Mouse (Mus musculus) embryonic facial prominence, embryonic 13.5 days (tissue): Measurements from ENCODE around the gene Tmbim1. TPM values are rescaled to one million over a fixed set of nuclear protein-coding genes. Genes with fewer than 3 reads are reported as not detected.
"Not testable (repeated sequence)": the region's sequence is repeated elsewhere in the genome, so short reads cannot be mapped to it uniquely, and the experiment has no call there.

ENCODE experiments used
- ATAC-seq: fragments of 200-750 bp; cut with Nextera tagmentation; 2 replicates; pipeline ENCODE4 v1.8.0; 2017; ENCODE audit warnings: low read depth; ENCODE audit not compliant: insufficient number of reproducible peaks, insufficient read depth, low FRiP score, low TSS enrichment
- H3K27ac ChIP-seq: fragments of 300-500 bp; sonication (generic); 2 replicates; pipeline ENCODE4 v1.5.1; 2015; ENCODE audit warnings: moderate library complexity, mild to moderate bottlenecking, inconsistent platforms
- H3K27me3 ChIP-seq: fragments of 300-500 bp; sonication (generic); 2 replicates; pipeline ENCODE4 v1.6.1; 2015; ENCODE audit warnings: mild to moderate bottlenecking, inconsistent platforms
- H3K36me3 ChIP-seq: fragments of 300-500 bp; sonication (generic); 2 replicates; pipeline ENCODE4 v1.6.1; 2015; ENCODE audit warnings: mild to moderate bottlenecking, inconsistent platforms
- H3K4me1 ChIP-seq: fragments of 300-500 bp; sonication (generic); 2 replicates; pipeline ENCODE4 v1.6.1; 2015; ENCODE audit warnings: inconsistent platforms
- H3K4me2 ChIP-seq: fragments of 300-500 bp; sonication (generic); 2 replicates; pipeline ENCODE4 v1.6.1; 2015; ENCODE audit warnings: moderate library complexity, mild to moderate bottlenecking, inconsistent platforms
- H3K4me3 ChIP-seq: fragments of 300-500 bp; sonication (generic); 2 replicates; pipeline ENCODE4 v1.5.1; 2015; ENCODE audit warnings: mild to moderate bottlenecking, inconsistent platforms
- H3K9ac ChIP-seq: fragments of 300-500 bp; sonication (generic); 2 replicates; pipeline ENCODE4 v1.6.1; 2015; ENCODE audit warnings: mild to moderate bottlenecking, inconsistent platforms
- H3K9me3 ChIP-seq: fragments of 300-500 bp; sonication (generic); 2 replicates; pipeline ENCODE4 v1.6.1; 2016; ENCODE audit warnings: inconsistent platforms
- WGBS: fragments of 180-500 bp; shearing (Covaris S2); methylation state at CpG from one replicate; pipeline ENCODE4 v1.1.7; 2015; ENCODE audit warnings: mixed read lengths; 5-methylcytosine and 5-hydroxymethylcytosine counted together
- polyA plus RNA-seq: library from polyadenylated mRNA; unstranded; fragments of >200 nt; fragmentation: Nextera tagmentation; extraction: Ambion mirVana; gene quantifications from 2 replicates; pipeline ENCODE4 v1.2.1, GENCODE M21; 2015

Tmbim1 gene
- polyA plus RNA-seq = 28.4 and 29.4 TPM in 2 replicates

GRCm38 (mm10) chr1:74305522-74305921 lies at the start of gene Tmbim1:
Gene Tmbim1, minus strand, starts transcription at chr1:74305622.
- no peak for ATAC-seq
- Histone ChIP-seq H3K27me3 (no peaks in the 10 kb centered on the region), H3K9me3 (no peaks in the 10 kb centered on the region), H3K36me3 (no peaks in the 10 kb centered on the region), H3K4me1 (peaks cover 21% of the 10 kb centered on the region), H3K9ac (peak within 1 kb of the TSS; percentile 86; the same call in 1 of the 2 replicates), H3K4me3 (peak within 1 kb of the TSS; percentile 75), H3K27ac (0 out of 2 replicates have a peak within 1 kb of the TSS, but pooled peaks have one; percentile 86), H3K4me2 (peak within 1 kb of the TSS; percentile 85)
- WGBS = 85% methylated on average over 2 of the region's 2 CpGs

DNA sequence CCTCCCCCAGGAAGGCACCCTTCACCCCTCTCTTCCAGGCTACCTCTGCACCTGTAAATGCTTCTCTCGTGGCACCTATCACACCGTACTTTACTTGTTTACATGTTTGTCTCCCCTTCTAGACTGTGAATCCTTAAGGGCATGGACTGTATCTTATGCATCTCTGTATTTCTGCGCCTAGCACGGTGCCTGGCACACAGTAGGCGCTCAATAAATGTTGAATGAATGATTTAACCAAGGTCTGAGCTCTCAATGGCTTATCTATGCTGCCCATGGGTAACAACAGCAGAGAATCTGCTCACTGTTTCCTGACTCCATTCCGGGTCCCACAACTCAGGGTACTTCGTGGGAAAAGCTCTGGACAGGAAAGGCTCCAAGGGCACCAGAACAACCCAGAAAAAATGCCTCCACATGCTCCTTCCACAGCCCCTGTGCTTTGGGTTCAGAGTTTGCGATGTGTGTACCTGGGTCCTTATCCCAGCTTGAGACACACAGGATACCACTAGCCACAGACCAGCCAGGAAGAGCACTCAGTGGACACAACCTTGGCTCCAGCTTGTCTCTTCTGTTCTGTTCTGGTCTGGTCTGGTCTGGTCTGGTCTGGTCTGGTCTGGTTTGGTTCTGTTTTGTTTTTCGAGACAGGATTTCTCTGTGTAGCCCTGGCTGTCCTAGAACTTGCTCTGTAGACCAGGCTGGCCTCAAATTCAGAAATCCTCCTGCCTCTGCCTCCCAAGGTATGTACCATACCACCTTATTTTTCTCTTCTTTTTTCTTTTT lies 48.2 kb upstream of the Tmbim1 start:
- Histone ChIP-seq H3K36me3 (peaks cover 47% of the 10 kb centered on the region), H3K27ac (no peak overlapping the region), H3K9ac (no peak overlapping the region), H3K9me3 (no peaks in the 10 kb centered on the region), H3K4me3 (no peak overlapping the region), H3K4me2 (no peak overlapping the region), H3K4me1 (no peaks in the 10 kb centered on the region), H3K27me3 (no peaks in the 10 kb centered on the region)
- WGBS = 91% methylated on average over 9 of the region's 9 CpGs
- ATAC-seq = no peak

DNA sequence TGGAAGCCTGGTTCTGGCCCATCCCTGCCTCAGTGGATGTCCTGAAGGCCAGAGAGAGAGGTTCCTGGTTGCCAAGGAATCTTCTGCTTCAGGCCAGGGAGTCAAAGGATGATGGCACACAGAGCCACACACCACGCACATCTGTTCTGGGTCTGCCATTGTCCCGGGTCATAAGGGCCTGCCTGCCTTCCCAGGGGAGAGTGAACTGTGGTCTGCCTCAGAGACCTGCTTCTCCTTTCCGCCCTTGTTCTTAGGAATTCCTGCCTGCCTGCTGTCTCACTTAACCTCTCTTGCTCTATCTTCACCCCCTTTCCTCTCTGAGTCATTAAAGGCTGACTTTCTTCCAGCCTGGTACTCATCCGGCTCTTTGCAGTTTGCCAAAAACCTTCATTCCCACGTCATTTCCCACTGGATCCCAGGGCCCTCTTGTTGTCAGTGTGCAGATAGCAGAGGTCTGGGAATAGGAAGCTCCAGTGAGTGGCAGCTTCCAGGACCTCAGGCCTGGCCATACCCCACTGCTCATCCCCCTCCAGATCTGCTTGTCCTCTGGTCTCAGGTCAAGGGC lies 47.2 kb upstream of the Tmbim1 start:
- 72% methylated on average over 5 of the region's 5 CpGs for WGBS
- H3K9ac ChIP-seq = no peak overlapping the region
- no peak overlapping the region for H3K4me2 ChIP-seq
- ATAC-seq = no peak
- H3K4me1 ChIP-seq = no peaks in the 10 kb centered on the region
- peaks cover 48% of the 10 kb centered on the region for H3K36me3 ChIP-seq
- no peak overlapping the region for H3K4me3 ChIP-seq
- H3K9me3 ChIP-seq = no peaks in the 10 kb centered on the region
- no peak overlapping the region for H3K27ac ChIP-seq
- H3K27me3 ChIP-seq = no peaks in the 10 kb centered on the region

DNA sequence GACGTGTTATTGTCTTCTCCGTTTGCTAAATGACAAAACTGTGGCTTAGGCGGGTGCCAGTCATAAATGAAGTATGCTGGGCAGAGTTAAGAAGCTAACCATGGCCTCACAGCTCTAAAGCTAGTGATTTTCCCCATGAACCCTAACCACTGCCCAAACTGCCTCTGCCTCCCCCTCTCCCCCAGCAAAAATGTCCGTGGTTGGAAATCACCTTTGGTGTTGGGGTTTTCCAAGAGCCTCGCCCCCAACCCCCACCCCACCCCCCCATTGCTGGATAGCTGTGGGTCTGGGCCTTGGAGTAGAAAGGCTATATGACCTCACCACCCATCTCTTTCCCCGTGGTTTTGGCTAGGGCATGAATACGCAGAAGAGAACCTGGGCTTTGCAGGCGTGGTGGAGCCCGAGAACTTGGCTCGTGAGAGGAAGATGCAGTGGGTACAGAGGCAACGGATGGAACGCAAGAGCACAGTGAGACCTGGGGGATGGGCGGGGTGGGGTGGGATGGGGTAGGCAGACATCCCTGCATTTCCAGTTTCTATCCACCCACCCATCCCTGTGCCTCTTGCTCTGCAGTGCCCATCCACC lies 45.9 kb upstream of the Tmbim1 start:
- no peak overlapping the region for H3K4me3 ChIP-seq
- no peak for ATAC-seq
- H3K9me3 ChIP-seq = no peaks in the 10 kb centered on the region
- no peaks in the 10 kb centered on the region for H3K4me1 ChIP-seq
- 89% methylated on average over 13 of the region's 13 CpGs for WGBS
- H3K9ac ChIP-seq = no peak overlapping the region
- no peaks in the 10 kb centered on the region for H3K27me3 ChIP-seq
- H3K4me2 ChIP-seq = no peak overlapping the region
- H3K27ac ChIP-seq = no peak overlapping the region
- peaks cover 48% of the 10 kb centered on the region for H3K36me3 ChIP-seq

- no peak for ATAC-seq
- H3K9me3 ChIP-seq = no peaks in the 10 kb centered on the region
These were observed 38.9 kb upstream of the Tmbim1 start for GRCm38 (mm10) chr1:74344163-74344916.

GRCm38 (mm10) chr1:74343161-74343560 lies 37.7 kb upstream of the Tmbim1 start:
- H3K4me2 ChIP-seq = no peak overlapping the region
- no peaks in the 10 kb centered on the region for H3K27me3 ChIP-seq
- H3K9me3 ChIP-seq = no peaks in the 10 kb centered on the region
- no peaks in the 10 kb centered on the region; the same call in 1 of the 2 replicates for H3K4me1 ChIP-seq
- H3K9ac ChIP-seq = no peak overlapping the region
- H3K36me3 ChIP-seq = peaks cover 7% of the 10 kb centered on the region
- ATAC-seq = no peak
- H3K27ac ChIP-seq = no peak overlapping the region
- no peak overlapping the region for H3K4me3 ChIP-seq
- WGBS = 72% methylated on average over 5 of the region's 5 CpGs

More at GRCm38 (mm10) chr1:74344163-74344916, 38.9 kb upstream of the Tmbim1 start:
- H3K9ac ChIP-seq = no peak overlapping the region
- H3K27ac ChIP-seq = no peak overlapping the region
- no peaks in the 10 kb centered on the region for H3K27me3 ChIP-seq
- H3K36me3 ChIP-seq = peaks cover 16% of the 10 kb centered on the region
- WGBS = 74% methylated on average over 11 of the region's 11 CpGs
- no peak overlapping the region for H3K4me3 ChIP-seq
- H3K4me1 ChIP-seq = no peaks in the 10 kb centered on the region
- H3K4me2 ChIP-seq = no peak overlapping the region

DNA sequence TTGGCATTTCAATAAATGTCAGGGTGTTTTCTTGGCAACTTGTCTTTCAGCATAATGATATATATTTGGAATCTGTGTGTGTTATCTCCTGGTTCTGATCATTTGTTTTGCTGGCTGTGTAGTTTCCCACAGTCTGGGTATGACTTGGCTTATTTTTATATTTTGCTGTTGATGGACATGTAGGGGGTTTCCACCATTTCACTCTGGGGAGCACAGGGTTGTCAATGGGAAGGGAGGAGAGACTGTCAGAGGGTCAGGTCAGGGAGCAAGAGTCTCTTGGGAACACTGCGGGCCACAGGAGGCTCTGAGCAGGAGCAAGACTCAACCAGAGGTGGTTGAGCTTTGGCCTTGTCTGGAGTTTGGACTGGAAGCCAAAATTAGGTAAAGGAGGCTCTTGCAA lies 36.9 kb upstream of the Tmbim1 start:
- no peaks in the 10 kb centered on the region for H3K27me3 ChIP-seq
- H3K9me3 ChIP-seq = no peaks in the 10 kb centered on the region
- no peak overlapping the region for H3K4me3 ChIP-seq
- peaks cover 7% of the 10 kb centered on the region for H3K36me3 ChIP-seq
- WGBS = 92% methylated on average over 1 of the region's 1 CpGs
- no peak overlapping the region for H3K27ac ChIP-seq
- no peak for ATAC-seq
- H3K4me1 ChIP-seq = no peaks in the 10 kb centered on the region; the same call in 1 of the 2 replicates
- no peak overlapping the region for H3K4me2 ChIP-seq
- H3K9ac ChIP-seq = no peak overlapping the region

DNA sequence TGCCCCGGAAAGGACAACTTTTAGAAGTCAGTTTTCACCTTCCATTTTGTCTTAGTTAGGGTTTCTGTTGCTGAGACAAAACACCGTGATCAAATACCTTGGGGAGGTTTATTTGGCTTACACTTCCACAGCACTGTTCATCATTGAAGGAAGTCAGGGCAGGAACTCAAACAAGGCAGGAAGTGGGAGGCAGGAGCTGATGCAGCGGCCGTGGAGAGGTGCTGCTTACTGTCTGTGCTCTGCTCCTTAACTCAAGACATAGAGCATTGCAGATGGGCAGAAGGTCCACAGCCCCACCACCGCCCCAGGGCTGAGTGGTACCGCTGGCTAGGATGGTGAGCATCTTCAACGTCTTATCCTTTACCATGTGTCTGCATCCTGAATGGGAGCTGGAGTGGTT lies 36.5 kb upstream of the Tmbim1 start:
- 88% methylated on average over 7 of the region's 7 CpGs for WGBS
- Histone ChIP-seq H3K4me2 (no peak overlapping the region), H3K36me3 (peaks cover 7% of the 10 kb centered on the region), H3K9me3 (no peaks in the 10 kb centered on the region), H3K4me1 (no peaks in the 10 kb centered on the region; the same call in 1 of the 2 replicates), H3K9ac (no peak overlapping the region), H3K27ac (no peak overlapping the region), H3K27me3 (no peaks in the 10 kb centered on the region), H3K4me3 (no peak overlapping the region)
- ATAC-seq = no peak

- H3K4me3 ChIP-seq, H3K27ac ChIP-seq, H3K4me2 ChIP-seq, H3K36me3 ChIP-seq, H3K9me3 ChIP-seq, ATAC-seq, H3K27me3 ChIP-seq, H3K9ac ChIP-seq, H3K4me1 ChIP-seq: not testable (repeated sequence)
- 82% methylated on average over 4 of the region's 4 CpGs for whole genome bisulfite sequencing
These were observed 35.6 kb upstream of the Tmbim1 start for GRCm38 (mm10) chr1:74340992-74341391.

DNA sequence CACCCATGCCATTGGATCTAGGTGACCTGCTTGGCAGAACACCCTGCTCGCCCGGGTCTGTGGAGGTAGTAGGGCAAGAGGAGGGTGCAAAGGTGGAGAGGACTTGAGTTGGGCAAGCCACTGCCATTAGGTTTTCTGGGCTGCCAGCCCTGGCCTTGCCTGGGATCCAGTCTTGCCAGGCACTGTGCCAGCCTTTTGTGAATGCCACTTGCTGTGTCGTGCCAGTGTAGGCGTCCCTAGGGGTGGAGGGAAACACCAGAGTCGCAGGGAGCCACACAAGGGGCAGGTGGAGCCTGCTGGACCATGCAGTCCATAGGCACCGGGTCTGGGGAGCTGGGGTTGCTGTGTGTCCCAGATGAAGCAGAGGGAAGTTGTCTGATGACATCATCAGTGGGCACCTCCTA lies 34.9 kb upstream of the Tmbim1 start:
- no peak for ATAC-seq
- Histone ChIP-seq H3K36me3 (peaks cover 7% of the 10 kb centered on the region), H3K9ac (no peak overlapping the region), H3K4me2 (no peak overlapping the region), H3K9me3 (no peaks in the 10 kb centered on the region), H3K27ac (no peak overlapping the region), H3K4me1 (peaks cover under 1% of the 10 kb centered on the region; the same call in 1 of the 2 replicates), H3K4me3 (no peak overlapping the region), H3K27me3 (no peaks in the 10 kb centered on the region)
- WGBS = 95% methylated on average over 6 of the region's 6 CpGs

- H3K4me2 ChIP-seq = no peak overlapping the region
- WGBS = 89% methylated on average over 9 of the region's 9 CpGs
- no peak overlapping the region for H3K4me3 ChIP-seq
- no peak overlapping the region for H3K27ac ChIP-seq
- no peak for ATAC-seq
- no peaks in the 10 kb centered on the region for H3K27me3 ChIP-seq
- H3K4me1 ChIP-seq = peaks cover 5% of the 10 kb centered on the region; the same call in 1 of the 2 replicates
- H3K36me3 ChIP-seq = peaks cover 7% of the 10 kb centered on the region
- no peak overlapping the region for H3K9ac ChIP-seq
- H3K9me3 ChIP-seq = no peaks in the 10 kb centered on the region
These were observed 34.5 kb upstream of the Tmbim1 start for GRCm38 (mm10) chr1:74339917-74340316.
